Mouse (Mus musculus): ENCODE data around the gene Plcd1.

DNA sequence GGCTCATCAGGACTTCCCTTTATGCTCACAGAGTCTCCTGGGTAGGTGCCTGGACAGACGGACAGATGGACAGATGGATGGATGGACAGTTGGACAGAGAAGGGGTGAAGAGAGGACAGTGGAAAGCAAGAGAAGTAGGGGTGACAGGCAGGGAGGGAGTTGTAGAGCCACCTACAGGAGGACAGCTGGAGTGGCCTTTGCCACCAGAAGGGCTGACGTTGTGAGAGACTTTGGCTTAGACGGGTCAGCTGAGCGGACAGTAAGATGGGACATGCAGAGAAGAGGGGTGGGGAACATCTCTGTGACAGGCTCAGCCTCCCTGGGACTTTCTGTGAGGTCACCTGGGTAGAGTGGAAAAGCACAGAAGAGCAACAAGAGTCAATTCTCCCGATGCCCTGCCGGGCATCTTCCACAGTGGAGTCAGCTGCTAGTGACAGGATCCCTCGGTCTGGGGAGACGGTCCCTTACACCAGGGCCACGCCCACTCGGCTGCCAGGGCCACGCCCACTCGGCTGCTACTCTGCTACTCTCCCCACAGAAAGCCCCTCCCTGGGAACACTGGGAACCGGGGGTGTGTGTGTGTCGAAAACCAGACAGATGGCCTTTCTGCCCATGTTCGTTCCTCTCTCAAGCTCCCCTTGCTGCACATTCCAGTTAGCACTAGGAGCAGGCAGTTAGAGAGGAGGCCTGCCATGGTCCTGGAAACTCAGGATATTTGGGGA, 7.0 kb upstream of the Plcd1 start:
- no peak for TF ChIP-seq CTCF (IDR thresholded peaks at IDR 0.05; ENCODE audit: low read depth)
- no peak for TF ChIP-seq EP300 (IDR thresholded peaks at IDR 0.05; ENCODE audit: low read depth)

Measured in liver, postnatal 0 days (tissue).